Mouse (Mus musculus): Measurements from ENCODE around the gene Fyb2. TPM values are rescaled to one million over a fixed set of nuclear protein-coding genes. Genes with fewer than 3 reads are reported as not detected.

Fyb2 gene
- 1 to 10 TPM; 1.6 to 1.8 TPM for total RNA-seq (2021)
- long read RNA-seq, experiment 1, partial matches to known transcripts: 0 of 3 reads
- long read RNA-seq, experiment 1, other reads (novel, unspliced or antisense): 1 of 3 reads
- long read RNA-seq, experiment 2, partial matches to known transcripts: 0 of 1 reads
- long read RNA-seq, experiment 2, other reads (novel, unspliced or antisense): 1 of 1 reads

DNA sequence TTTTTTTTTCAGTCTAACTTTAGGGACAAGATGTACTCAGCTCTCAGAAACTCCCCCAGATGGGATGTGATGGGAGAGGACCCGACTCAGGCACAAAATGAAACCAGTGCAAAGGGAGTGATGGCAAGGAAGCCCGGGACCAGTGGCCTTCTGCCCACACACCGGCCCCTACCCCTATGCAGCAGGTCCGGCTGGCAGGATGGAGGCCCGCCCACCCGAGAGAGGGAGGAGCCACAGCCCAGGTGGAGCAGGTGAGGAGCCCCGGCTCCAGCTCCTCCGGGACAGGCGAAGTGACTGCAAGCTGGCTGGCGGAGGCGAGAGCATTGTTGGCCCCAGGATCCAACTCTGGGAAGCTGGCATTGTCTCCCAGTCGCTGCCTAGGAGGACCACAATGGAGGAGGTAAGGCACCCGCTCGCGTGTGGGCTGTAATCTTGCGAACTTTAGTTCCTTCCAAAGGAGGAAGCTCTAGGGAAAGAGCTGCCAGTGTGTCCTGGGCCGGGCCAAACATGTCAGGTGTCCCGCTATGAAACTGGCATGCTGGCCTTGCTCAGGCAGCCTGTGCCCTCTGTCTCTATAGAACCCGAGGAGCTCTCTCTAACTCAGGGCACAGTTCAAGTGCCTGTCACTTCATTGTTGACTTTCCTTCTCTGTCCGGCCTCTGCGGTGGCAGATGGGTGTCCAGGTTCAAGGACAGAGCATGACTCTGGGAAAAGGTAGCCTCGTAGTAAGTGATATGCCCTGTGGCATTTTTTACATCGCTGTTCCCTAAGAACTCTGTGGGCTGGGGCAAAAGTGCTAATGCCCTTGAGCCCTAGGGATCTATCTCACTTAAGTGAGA is at the start of gene Fyb2:
TSS of gene Fyb2 (plus strand) at position 166 of the 839 bp plus-strand sequence.
- no peak for TF ChIP-seq CTCF (IDR thresholded peaks at IDR 0.05)
- Histone ChIP-seq H3K4me3 (peak within 1 kb of the TSS; percentile 14; the same call in 1 of the 2 replicates), H3K27ac (no peak within 1 kb of the TSS)
- intact Hi-C loops (cut with DNase I): loop anchor here (5.0 kb wide), 1 partner anchor 209 kb away; no protein-coding TSS in a partner anchor
- no peak for DNase-seq (ENCODE audit: extremely low spot score in 1 of 2, low spot score in 2 of 2)

GRCm38 (mm10) chr4:104864397-104864796 is 48.9 kb upstream of the Fyb2 start:
- Histone ChIP-seq H3K27ac (no peak overlapping the region), H3K4me3 (no peak overlapping the region)
- intact Hi-C loops (cut with DNase I): no loop called here
- TF ChIP-seq CTCF (IDR thresholded peaks at IDR 0.05): no peak
- DNase-seq (ENCODE audit: extremely low spot score in 1 of 2, low spot score in 2 of 2): no peak

- Histone ChIP-seq H3K27ac (no peak overlapping the region), H3K4me3 (no peak overlapping the region)
- intact Hi-C loops (cut with DNase I): no loop called here
- DNase-seq (ENCODE audit: extremely low spot score in 1 of 2, low spot score in 2 of 2): no peak
- no peak for TF ChIP-seq CTCF (IDR thresholded peaks at IDR 0.05)
These were observed 43.7 kb upstream of the Fyb2 start for GRCm38 (mm10) chr4:104869581-104869980.

DNA sequence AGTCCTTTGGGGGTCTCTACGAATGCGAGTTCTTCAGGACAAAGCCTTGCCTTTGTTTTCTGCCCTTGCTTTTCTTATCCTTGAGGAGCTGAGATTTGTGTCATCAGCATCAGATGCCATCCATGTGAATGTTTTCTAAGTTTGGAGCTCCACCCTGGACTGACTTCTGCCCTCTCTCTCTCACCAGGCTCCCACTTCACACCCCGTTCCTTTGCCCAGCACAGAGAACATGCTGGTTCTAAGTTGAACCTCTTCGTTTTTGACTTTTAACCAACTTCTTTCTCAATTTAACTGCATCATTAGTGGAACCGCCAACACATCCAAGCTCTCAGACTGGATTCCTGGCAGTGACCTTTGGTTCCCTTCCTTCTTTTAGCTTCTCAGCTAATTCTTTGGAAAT is 43.1 kb upstream of the Fyb2 start:
- DNase-seq (ENCODE audit: extremely low spot score in 1 of 2, low spot score in 2 of 2): no peak
- H3K4me3 ChIP-seq: no peak overlapping the region
- intact Hi-C loops (cut with DNase I): no loop called here
- no peak overlapping the region for H3K27ac ChIP-seq
- no peak for TF ChIP-seq CTCF (IDR thresholded peaks at IDR 0.05)

GRCm38 (mm10) chr4:104875832-104876231 is 37.4 kb upstream of the Fyb2 start:
- H3K27ac ChIP-seq: no peak overlapping the region
- TF ChIP-seq CTCF (IDR thresholded peaks at IDR 0.05): no peak; the same call in 1 of the 2 replicates
- intact Hi-C loops (cut with DNase I): no loop called here
- no peak overlapping the region for H3K4me3 ChIP-seq
- DNase-seq (ENCODE audit: extremely low spot score in 1 of 2, low spot score in 2 of 2): no peak

DNA sequence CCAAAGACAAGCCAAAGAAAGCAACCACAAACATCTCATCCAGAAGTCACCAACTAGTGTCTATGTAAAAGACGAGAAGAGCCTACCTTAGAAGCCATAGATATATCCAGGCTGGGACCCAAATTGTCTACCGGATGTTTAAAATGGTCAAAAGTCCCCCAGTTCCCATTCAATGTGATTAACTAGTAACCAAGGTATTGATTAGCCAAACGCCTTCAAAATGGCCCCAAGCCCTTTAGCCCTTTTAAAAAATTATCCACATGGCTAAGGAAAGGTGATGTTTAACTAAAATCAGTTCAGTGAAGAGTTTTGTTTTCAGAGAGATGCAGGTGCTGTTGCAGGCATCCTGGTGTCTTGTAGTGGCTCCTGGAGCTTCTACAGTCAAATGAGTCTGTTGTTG is 36.9 kb upstream of the Fyb2 start, which contains the start of gene C8a:
TSS of gene C8a (minus strand) at position 76 of the 400 bp plus-strand sequence.
- DNase-seq (ENCODE audit: extremely low spot score in 1 of 2, low spot score in 2 of 2): no peak
- no peak for TF ChIP-seq CTCF (IDR thresholded peaks at IDR 0.05)
- no peak within 1 kb of the TSS for H3K27ac ChIP-seq
- no peak within 1 kb of the TSS for H3K4me3 ChIP-seq
- intact Hi-C loops (cut with DNase I): no loop called here

DNA sequence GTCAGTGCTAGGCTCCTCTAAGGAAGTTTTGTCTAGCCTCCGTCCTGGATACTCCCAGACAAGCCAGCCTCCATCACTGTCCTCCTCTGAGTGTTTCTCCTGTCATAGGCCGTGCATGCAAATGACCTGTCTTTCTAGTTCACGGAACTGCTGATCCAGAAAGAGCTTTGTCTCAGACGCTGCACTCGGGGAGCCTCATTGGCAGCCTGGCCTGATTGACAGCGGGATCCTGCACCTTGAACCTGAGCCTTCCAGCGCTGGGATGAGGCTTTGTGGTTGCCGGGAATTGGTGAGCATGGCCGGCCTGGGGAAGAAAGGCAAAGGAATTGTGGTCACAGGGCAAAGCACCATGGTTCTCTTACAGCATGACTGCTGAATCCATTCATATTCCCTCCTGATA is 25.8 kb upstream of the Fyb2 start:
- H3K4me3 ChIP-seq: no peak overlapping the region
- H3K27ac ChIP-seq: no peak overlapping the region
- DNase-seq (ENCODE audit: extremely low spot score in 1 of 2, low spot score in 2 of 2): no peak
- no peak for TF ChIP-seq CTCF (IDR thresholded peaks at IDR 0.05)
- intact Hi-C loops (cut with DNase I): loop anchor here (5.0 kb wide), 1 partner anchor 95 kb away; no protein-coding TSS in a partner anchor

DNA sequence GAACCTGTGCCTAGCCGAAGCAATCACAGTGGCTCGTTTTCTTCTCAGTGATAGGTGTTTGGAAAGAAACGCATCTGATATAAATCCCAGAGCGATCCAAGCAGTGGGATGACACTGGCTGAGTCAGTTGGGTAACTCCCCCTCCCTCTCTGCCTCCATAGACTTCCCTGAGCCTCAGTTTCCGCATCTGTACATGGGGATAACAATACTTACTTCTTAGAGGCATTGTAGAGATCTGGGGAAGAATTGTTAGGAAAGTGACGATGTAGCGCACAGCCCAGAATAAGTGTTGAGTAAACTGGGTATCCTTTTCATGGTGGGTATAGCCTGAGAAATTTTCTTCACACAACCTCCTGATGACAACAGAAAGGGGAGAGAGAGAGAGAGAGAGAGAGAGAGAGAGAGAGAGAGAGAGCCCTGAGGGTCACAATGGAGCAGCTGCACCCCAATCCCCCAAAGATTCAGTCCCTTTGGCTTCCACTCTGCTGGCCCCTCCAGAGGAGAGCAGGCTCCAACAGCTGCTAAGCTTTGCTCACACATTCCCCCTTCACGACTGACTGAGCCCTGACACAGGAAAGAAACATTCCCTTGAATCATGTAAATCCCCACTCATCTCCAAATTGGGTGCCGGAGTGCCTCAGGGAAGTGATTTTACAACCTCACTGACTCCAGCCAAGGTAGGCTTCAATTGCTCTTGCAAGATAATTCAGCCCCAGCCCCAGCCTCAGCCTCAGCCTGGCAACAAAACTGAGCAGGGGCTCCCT is 24.6 kb upstream of the Fyb2 start:
- intact Hi-C loops (cut with DNase I): loop anchor here (5.0 kb wide), 1 partner anchor 96 kb away; no protein-coding TSS in a partner anchor
- no peak overlapping the region for H3K27ac ChIP-seq
- no peak for DNase-seq (ENCODE audit: extremely low spot score in 1 of 2, low spot score in 2 of 2)
- H3K4me3 ChIP-seq: no peak overlapping the region
- TF ChIP-seq CTCF (IDR thresholded peaks at IDR 0.05): no peak

DNA sequence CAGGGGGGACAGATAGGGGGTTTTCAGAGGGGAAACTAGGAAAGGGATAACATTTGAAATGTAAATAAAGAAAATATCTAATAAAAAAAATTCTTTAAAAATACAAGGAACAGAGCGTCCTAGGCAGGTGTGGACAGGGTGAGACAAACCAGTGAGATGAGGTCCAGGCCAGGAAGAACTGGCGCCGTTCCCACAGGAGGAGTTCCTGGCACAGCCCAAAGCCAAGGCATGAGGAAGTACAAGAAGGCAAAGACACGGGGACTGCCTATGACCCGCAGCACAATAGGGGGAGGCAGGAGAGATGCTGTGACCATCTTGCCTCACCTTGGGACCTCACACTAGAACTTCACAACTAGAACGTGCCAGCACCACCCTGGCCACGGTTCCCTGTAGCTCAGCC is 21.5 kb upstream of the Fyb2 start:
- no peak for TF ChIP-seq CTCF (IDR thresholded peaks at IDR 0.05)
- H3K27ac ChIP-seq: no peak overlapping the region
- no peak for DNase-seq (ENCODE audit: extremely low spot score in 1 of 2, low spot score in 2 of 2)
- intact Hi-C loops (cut with DNase I): loop anchor here (5.0 to 10.0 kb wide), 8 partner anchors 169 to 1197 kb away; no protein-coding TSS in a partner anchor
- H3K4me3 ChIP-seq: no peak overlapping the region

DNA sequence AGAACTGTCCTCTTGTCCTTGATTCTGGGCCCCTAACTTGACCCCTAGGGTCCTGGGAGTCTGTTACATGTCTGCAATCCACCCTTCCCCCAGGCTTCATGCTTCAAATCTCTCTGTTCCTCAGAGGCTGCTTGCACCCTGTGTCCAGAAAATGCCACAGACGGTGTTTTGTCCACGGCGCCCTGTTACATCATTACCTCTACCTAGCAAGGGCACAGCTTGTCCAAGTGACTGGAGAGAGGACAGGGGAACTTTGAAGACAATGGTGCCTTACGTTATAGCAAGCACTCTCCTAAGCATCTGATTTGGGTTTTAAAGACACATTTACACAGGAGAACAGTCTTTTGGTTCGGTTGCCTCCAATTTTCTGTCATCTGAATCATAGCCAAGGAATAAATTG is 19.7 kb upstream of the Fyb2 start:
- Histone ChIP-seq H3K4me3 (no peak overlapping the region), H3K27ac (peak overlapping the region; percentile 82)
- TF ChIP-seq CTCF (IDR thresholded peaks at IDR 0.05): no peak
- intact Hi-C loops (cut with DNase I): loop anchor here (5.0 to 10.0 kb wide), 8 partner anchors 171 to 1199 kb away; no protein-coding TSS in a partner anchor
- DNase-seq (ENCODE audit: extremely low spot score in 1 of 2, low spot score in 2 of 2): no peak

GRCm38 (mm10) chr4:104894004-104894734 is 19.1 kb upstream of the Fyb2 start:
- intact Hi-C loops (cut with DNase I): loop anchor here (5.0 to 10.0 kb wide), 8 partner anchors 172 to 1199 kb away; no protein-coding TSS in a partner anchor
- Histone ChIP-seq H3K4me3 (peak overlapping the region; percentile 35), H3K27ac (peak overlapping the region; percentile 87)
- peak; percentile 66 to 78 for DNase-seq (ENCODE audit: extremely low spot score in 1 of 2, low spot score in 2 of 2)
- TF ChIP-seq CTCF (IDR thresholded peaks at IDR 0.05): peak; percentile 96
